Mouse (Mus musculus) adipose tissue, adult 10 weeks (tissue): Measurements from ENCODE around the gene Zfp386. TPM values are rescaled to one million over a fixed set of nuclear protein-coding genes. Genes with fewer than 3 reads are reported as not detected.

Experiments
- polyA plus RNA-seq: library from polyadenylated mRNA; stranded (reverse); fragments of 350-450 nt; fragmentation: Illumina TruSeq; extraction: RNeasy Lipid Tissue Mini Kit (QIAGEN cat#74804); gene quantifications from one replicate; pipeline ENCODE4 v1.2.3, GENCODE M21; 2014; ENCODE audit warnings: low read depth, low replicate concordance

The Zfp386 gene
- polyA plus RNA-seq = 38.7 TPM

DNA sequence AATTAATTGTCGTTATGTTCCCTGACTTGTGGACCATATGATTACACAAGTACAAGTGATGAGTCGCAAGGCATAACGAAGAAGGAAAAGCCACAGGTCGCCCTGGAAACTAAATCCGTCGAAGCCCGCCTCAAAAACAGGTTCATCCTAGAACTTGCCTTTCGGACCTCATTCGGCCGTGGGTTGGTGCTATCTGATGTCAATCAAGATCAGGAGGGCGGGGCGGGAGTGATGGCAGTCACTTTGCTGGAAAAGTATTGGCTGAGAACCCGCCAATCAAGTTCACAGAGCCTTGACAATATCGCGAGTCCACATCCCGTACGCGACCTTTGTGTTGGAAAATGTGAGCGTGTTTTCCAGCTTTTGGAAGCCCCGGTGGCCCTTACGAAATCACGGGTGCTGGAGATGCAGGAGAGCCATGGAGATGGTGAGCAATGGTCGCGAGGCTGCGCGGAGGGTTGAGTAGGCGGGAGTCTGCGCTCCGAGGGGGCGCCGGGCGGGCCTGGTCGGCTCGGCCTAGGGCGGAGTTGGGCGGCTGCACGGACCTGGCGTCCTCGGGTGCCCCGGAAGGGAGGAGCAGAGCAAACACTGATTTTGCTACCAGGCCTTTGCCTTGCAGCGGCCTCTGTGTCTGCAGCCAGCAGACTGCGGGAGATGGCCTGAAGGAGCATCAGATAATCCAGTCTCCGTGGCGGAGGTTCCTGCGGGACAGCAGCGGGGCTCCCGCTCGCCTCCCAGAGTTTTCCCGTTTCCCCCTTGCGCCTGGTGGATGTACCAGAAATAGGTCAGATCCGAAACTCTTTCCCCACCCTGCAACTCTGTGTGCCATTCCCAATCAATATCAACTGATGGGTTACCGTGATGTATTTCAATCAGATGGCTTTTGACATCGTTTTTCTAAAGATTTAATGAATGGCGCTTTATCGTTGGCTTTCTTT lies at the start of gene Zfp386:
Gene Zfp386 (plus strand): TSS at position 285 of the 938 bp plus-strand sequence.

GRCm38 (mm10) chr12:116077074-116077854 lies 29.7 kb downstream of the Zfp386 start, which contains the start of gene Vipr2:
Gene Vipr2, plus strand, starts transcription at chr12:116077726.

Other genes starting within 250 kb of the Zfp386 start
- gene Vipr2, start 30.0 kb downstream of the Zfp386 start, polyA plus RNA-seq = 0.99 TPM
- gene Wdr60, start 215.3 kb downstream of the Zfp386 start, polyA plus RNA-seq = 12.7 TPM
- not detected for gene Gm11027, start 227.7 kb downstream of the Zfp386 start, polyA plus RNA-seq
- gene Esyt2, start 233.5 kb downstream of the Zfp386 start, polyA plus RNA-seq = 54.0 TPM